Mouse (Mus musculus) CD4-positive, CD25-positive, alpha-beta regulatory T cell, adult 4 months (primary cell): Measurements from ENCODE around the gene Josd2. TPM values are rescaled to one million over a fixed set of nuclear protein-coding genes. Genes with fewer than 3 reads are reported as not detected.

Experiments used
- ATAC-seq: one replicate; pipeline ENCODE4 v1.8.0; 2017
- polyA plus RNA-seq, 2 experiments: library from polyadenylated mRNA; unstranded; fragments of 100-300 nt; shearing (Covaris generic); gene quantifications; one replicate each; pipeline ENCODE4 v1.2.1; 2017

Gene Josd2
- polyA plus RNA-seq, 2 experiments from 2014 or later = 54.9 to 76.4 TPM

DNA sequence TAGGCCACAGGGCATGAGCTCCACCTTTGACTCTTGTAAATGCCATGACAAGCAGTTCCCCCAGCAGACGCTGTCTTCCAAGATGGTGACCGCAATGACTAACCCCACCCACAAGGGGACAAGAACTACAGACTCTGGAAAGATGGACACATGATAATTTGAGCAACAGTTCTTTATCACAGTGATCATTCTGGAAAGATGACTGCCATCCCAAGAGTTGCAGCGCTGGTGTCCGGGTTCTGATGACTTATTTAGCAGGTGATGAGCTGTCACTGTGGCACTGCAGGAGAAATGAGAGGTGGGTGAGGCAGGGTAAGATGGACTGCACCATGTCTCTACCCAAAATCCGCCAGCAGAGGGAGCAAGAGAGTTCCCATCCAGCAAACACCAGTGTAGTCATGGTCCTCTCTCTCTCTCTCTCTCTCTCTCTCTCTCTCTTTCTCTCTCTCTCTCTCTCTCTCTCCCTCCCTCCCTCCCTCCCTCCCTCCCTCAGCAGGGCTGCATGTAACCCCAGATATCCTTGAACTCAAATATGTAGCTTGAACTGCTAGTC lies 33.9 kb downstream of the Josd2 start:
- peak; percentile 81 for ATAC-seq

DNA sequence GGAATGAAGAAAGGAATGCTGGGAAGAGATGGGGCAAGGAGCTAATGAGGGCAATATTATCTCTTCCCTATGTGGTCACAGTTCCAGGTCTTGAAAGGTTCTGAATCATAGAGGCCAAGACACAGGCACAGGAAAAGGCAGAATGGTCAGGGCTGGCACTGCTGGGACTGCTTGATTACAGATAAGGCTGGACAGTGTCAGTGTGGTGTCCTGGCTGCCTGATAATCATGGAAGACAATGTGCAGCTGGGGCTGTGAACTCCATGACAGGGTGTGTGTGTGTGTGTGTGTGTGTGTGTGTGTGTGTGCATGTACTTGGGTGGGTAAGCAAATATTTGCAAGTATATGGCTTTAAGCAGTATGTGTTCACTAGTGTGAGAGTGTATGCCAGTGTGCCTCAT lies 39.7 kb downstream of the Josd2 start:
- no peak for ATAC-seq

DNA sequence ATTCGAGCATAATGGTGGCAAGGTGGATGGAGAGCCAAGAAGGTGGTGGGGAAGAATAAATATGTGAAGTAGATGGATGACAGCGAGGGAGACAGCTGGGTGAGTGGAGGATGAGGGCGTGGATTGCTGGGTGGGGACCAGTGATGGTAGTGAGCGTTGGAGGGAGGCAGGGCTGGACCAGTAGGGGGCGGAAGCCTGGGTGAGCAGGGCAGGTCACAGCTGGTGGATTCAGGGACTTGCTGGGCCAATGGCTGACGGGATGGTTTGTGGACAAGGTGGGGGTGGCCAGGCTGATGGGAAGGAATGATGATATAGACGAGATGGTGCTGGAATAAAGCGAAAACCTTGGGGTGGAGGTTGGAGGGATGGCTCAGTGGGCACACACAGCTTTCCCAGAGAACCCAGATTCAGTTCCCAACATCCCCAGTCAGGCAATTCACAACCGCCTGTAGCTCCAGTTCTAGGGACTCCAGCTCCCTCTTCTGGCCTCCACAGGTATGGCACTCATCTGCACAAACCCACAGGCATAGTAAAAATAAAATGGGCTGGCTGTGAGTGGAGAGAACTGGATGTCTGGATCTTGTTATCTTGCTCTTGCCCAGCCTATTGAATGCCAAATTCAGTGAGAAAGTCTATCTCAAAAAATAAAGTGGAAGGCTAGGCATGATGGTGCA lies 51.6 kb downstream of the Josd2 start:
- no peak for ATAC-seq

DNA sequence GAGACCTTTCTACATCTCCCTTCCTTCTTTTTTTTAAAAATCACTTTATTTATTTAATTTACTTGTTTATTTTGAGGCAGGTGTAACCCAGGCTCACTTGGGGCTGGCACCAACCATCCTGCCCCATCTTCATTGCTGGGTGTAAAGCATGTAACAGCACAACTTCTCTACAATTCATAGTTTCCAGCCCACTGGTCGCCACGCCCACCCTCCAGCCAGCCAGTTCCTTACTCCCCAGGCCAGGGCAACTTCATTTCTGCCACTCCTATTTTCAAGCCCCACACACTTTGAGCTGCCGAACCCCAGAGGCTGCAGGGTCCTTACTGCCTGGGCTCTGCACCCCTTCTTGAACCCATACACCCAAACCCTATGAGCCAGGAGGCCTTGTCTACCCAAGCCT lies 53.2 kb downstream of the Josd2 start:
- ATAC-seq = no peak

Other genes starting within 250 kb of the Josd2 start
- 1 to 10 TPM in 1 of 2 experiments, not detected in 1; 1.0 TPM for gene Klk1, start 242.6 kb upstream of the Josd2 start, polyA plus RNA-seq
- gene Gm36864, start 231.8 kb upstream of the Josd2 start, polyA plus RNA-seq = not detected
- gene 1700028J19Rik, start 221.3 kb upstream of the Josd2 start, polyA plus RNA-seq = 1 to 10 TPM in 1 of 2 experiments, under 1 TPM in 1; 0.93 to 1.7 TPM
- 100 to 1,000 TPM; 101 to 192 TPM for gene 2410002F23Rik, start 221.3 kb upstream of the Josd2 start, polyA plus RNA-seq
- not detected for gene Acp4, start 210.6 kb upstream of the Josd2 start, polyA plus RNA-seq
- gene Gm15517, start 206.5 kb upstream of the Josd2 start, polyA plus RNA-seq = not detected
- under 1 TPM; 0.35 to 0.66 TPM for gene Clec11a, start 161.1 kb upstream of the Josd2 start, polyA plus RNA-seq
- gene Shank1, start 157.7 kb upstream of the Josd2 start, polyA plus RNA-seq = under 1 TPM; 0.12 to 0.58 TPM
- not detected for gene Syt3, start 83.9 kb upstream of the Josd2 start, polyA plus RNA-seq
- not detected for gene 1700008O03Rik, start 82.2 kb upstream of the Josd2 start, polyA plus RNA-seq
- gene Lrrc4b, start 39.0 kb upstream of the Josd2 start, polyA plus RNA-seq = not detected
- gene Aspdh, start 2.6 kb upstream of the Josd2 start, polyA plus RNA-seq = under 1 TPM in 1 of 2 experiments, not detected in 1; 0.73 TPM
- 10 to 100 TPM; 15.2 to 16.1 TPM for gene Emc10, start 28.5 kb downstream of the Josd2 start, polyA plus RNA-seq
- 1 to 10 TPM; 3.9 to 5.4 TPM for gene Fam71e1, start 28.6 kb downstream of the Josd2 start, polyA plus RNA-seq
- not detected for gene Mybpc2, start 56.7 kb downstream of the Josd2 start, polyA plus RNA-seq
- 1 to 10 TPM in 1 of 2 experiments, under 1 TPM in 1; 0.11 to 4.2 TPM for gene Spib, start 64.1 kb downstream of the Josd2 start, polyA plus RNA-seq
- 10 to 100 TPM; 18.4 to 45.5 TPM for gene Pold1, start 80.9 kb downstream of the Josd2 start, polyA plus RNA-seq
- gene Nr1h2, start 86.0 kb downstream of the Josd2 start, polyA plus RNA-seq = 10 to 100 TPM; 42.2 to 57.7 TPM
- 1 to 10 TPM in 1 of 2 experiments, under 1 TPM in 1; 0.52 to 6.7 TPM for gene Napsa, start 104.4 kb downstream of the Josd2 start, polyA plus RNA-seq
- gene Kcnc3, start 122.7 kb downstream of the Josd2 start, polyA plus RNA-seq = under 1 TPM in 1 of 2 experiments, not detected in 1; 0.42 TPM
- not detected for gene Myh14, start 202.9 kb downstream of the Josd2 start, polyA plus RNA-seq
- not detected for gene Izumo2, start 240.8 kb downstream of the Josd2 start, polyA plus RNA-seq